Mouse (Mus musculus) brain, embryonic 14.5 days (tissue): Measurements from ENCODE around the gene Cnfn.

Experiments used
- CTCF ChIP-seq: fragments of 200-500 bp; IDR thresholded peaks from 2 replicates; pipeline ENCODE4 v1.5.1; 2012; ENCODE audit warnings: inconsistent platforms, mild to moderate bottlenecking, moderate library complexity, borderline replicate concordance; ENCODE audit not compliant: insufficient read depth, insufficient read length; ENCODE audit errors: extremely low read depth
- POLR2A ChIP-seq: fragments of 200-500 bp; IDR thresholded peaks from 2 replicates; pipeline ENCODE4 v1.6.1; 2012; ENCODE audit warnings: mild to moderate bottlenecking, inconsistent platforms, borderline replicate concordance; ENCODE audit not compliant: poor library complexity, insufficient read depth, insufficient read length, severe bottlenecking; ENCODE audit errors: extremely low read depth

DNA sequence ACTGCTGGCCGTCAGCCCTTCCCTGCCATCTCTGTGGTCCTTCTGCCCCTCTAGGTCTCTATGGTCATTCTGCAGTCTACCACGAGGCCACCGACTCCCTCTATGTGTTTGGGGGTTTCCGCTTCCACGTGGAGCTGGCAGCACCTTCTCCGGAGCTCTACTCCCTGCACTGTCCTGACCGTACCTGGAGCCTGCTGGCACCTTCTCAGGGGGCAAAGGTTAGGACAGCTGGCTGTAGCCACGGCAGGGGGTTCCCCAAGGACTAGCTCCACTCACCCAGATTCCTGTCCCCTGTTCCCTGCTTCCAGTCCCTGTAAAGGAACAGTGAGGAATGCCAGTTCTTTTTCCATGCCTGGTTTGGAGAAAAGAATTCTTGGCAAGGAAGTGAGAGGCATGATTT, 20.7 kb downstream of the Cnfn start:
- no peak for TF ChIP-seq CTCF
- TF ChIP-seq POLR2A, result no peak
